Mouse (Mus musculus) B cell, adult (primary cell): ENCODE measurements around the gene Rangrf. TPM values are rescaled to one million over a fixed set of nuclear protein-coding genes. Genes with fewer than 3 reads are reported as not detected.

ENCODE experiments used
- total RNA-seq: library from RNA; stranded (reverse); gene quantifications from 4 replicates; pipeline ENCODE4 v1.2.4, GENCODE M21; 2023; ENCODE audit not compliant: inconsistent age

The Rangrf gene
- 4.7 to 8.4 TPM (median 5.1 TPM) in 4 replicates for total RNA-seq

GRCm38 (mm10) chr11:68975085-68975484 is at the start of gene Rangrf:
TSS of gene Rangrf (minus strand) at chr11:68975185.

GRCm38 (mm10) chr11:69015644-69016441 is 40.9 kb upstream of the Rangrf start, which contains the start of gene Ctc1:
TSS of gene Ctc1 (plus strand) at chr11:69015911.

GRCm38 (mm10) chr11:69008182-69009121 is 33.5 kb upstream of the Rangrf start, which contains the start of gene Pfas:
TSS of gene Pfas (minus strand) at chr11:69008460.

DNA sequence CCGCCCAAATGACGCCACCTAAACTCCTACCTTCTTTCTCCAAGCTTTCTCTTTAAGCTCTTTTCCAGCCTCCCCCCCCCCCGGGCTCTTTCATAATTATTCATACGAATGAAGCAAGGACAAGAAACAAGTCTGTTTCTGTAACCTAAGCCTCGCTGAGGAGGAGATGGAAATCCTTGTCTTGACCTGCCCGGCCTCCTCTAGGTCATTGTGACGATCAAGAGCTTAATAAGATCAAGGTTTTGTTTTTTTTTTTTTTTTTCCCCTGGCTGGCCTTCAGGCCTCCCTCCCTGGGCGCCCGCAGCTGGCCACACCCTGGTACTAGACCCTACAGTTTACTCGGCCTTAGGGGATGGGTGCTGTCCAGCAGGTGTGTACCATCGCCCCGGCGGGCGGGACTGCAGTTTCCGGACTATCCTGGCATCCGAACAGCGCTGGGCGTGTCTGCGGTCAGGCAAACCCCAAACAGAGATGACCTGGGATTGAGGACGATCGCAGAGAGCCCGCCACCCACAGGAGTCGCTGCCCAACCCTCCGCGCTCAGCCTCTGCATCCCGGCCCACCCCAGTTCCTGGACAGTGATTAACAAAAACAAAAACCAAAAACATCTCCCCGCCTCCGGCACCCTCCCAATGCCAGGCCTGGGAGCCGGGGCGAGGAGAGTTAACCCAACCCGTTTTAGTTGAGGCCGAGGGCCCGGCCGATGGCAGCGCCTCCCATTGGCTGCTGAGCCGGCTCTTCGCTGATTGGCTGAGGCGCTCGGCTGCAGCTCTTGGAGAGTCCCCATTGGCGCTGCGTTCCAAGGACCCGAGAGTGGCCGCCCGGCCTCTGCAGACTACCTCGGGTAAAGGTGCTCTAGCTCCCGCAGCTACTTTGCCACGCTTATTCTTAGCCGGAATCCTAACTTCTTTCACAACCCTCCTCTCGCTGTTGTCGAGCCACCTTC is 7.4 kb downstream of the Rangrf start, which contains the start of gene Slc25a35:
TSS of gene Slc25a35 (plus strand) at position 795 of the 946 bp plus-strand sequence.

GRCm38 (mm10) chr11:68957308-68957707 is 17.7 kb downstream of the Rangrf start, which contains the start of gene Arhgef15:
TSS of gene Arhgef15 (minus strand) at chr11:68957480.

GRCm38 (mm10) chr11:68926981-68927380 is 48.0 kb downstream of the Rangrf start, which contains the start of gene Odf4:
TSS of gene Odf4 (minus strand) at chr11:68927081.

Other genes with a start within 250 kb of the Rangrf start
- gene Ndel1, start 103.3 kb downstream of the Rangrf start, total RNA-seq: 58.5 to 71.2 TPM (median 62.1 TPM) in 4 replicates
- not detected in 4 replicates for gene Rnf222, start 86.6 kb downstream of the Rangrf start, total RNA-seq
- gene Rpl26, start 73.6 kb downstream of the Rangrf start, total RNA-seq: 2,360 to 2,533 TPM (median 2,439 TPM) in 4 replicates
- not detected in 4 replicates for gene Odf4, start 48.1 kb downstream of the Rangrf start, total RNA-seq
- 0.24 TPM in 1 of 4 replicates, not detected in the others for gene Arhgef15, start 17.7 kb downstream of the Rangrf start, total RNA-seq
- gene Slc25a35, start 7.1 kb downstream of the Rangrf start, total RNA-seq: 2.7 to 3.4 TPM (median 3.0 TPM) in 4 replicates
- gene Pfas, start 33.3 kb upstream of the Rangrf start, total RNA-seq: 25.1 to 32.7 TPM (median 28.2 TPM) in 4 replicates
- 29.0 to 40.3 TPM (median 30.0 TPM) in 4 replicates for gene Ctc1, start 40.7 kb upstream of the Rangrf start, total RNA-seq
- 5.5 to 9.8 TPM (median 7.8 TPM) in 4 replicates for gene Aurkb, start 70.5 kb upstream of the Rangrf start, total RNA-seq
- 19.5 to 20.7 TPM (median 19.9 TPM) in 4 replicates for gene Borcs6, start 84.5 kb upstream of the Rangrf start, total RNA-seq
- gene Tmem107, start 95.6 kb upstream of the Rangrf start, total RNA-seq: 1.8 to 7.1 TPM (median 3.8 TPM) in 4 replicates
- 434 to 532 TPM (median 515 TPM) in 4 replicates for gene Vamp2, start 113.3 kb upstream of the Rangrf start, total RNA-seq
- gene Per1, start 120.0 kb upstream of the Rangrf start, total RNA-seq: 798 to 901 TPM (median 848 TPM) in 4 replicates
- gene Hes7, start 145.2 kb upstream of the Rangrf start, total RNA-seq: 0.27 to 0.48 TPM in 2 of 4 replicates, not detected in the others
- gene 9130213A22Rik, start 147.4 kb upstream of the Rangrf start, total RNA-seq: 0.35 TPM in 1 of 4 replicates, not detected in the others
- gene Aloxe3, start 150.7 kb upstream of the Rangrf start, total RNA-seq: 1.3 to 2.1 TPM (median 1.4 TPM) in 4 replicates
- not detected in 4 replicates for gene Alox12b, start 181.8 kb upstream of the Rangrf start, total RNA-seq
- gene Alox8, start 222.7 kb upstream of the Rangrf start, total RNA-seq: not detected in 4 replicates